Mouse (Mus musculus) myocyte (in vitro differentiated cells): ENCODE measurements at regions not wholly inside any gene's neighbourhood (a gene's known extent, or its start where the extent isn't known, plus 50 kb on each side); places are given as distances from the start of the nearest gene placed in this dataset.

Source experiments
- H3K27me3 ChIP-seq: one replicate; pipeline ENCODE4 v1.6.1; 2011; ENCODE audit not compliant: control insufficient read depth, insufficient read depth, insufficient read length
- H3K36me3 ChIP-seq: one replicate; pipeline ENCODE4 v1.6.1; 2011; ENCODE audit not compliant: control insufficient read depth, insufficient read depth
- H3K4me2 ChIP-seq: one replicate; pipeline ENCODE4 v1.6.1; 2011; ENCODE audit warnings: low read depth, control low read depth
- H3K4me3 ChIP-seq: one replicate; pipeline ENCODE4 v1.5.1; 2011; ENCODE audit warnings: mild to moderate bottlenecking, control low read depth, moderate library complexity
- H3K79me2 ChIP-seq: one replicate; pipeline ENCODE4 v1.6.1; 2011; ENCODE audit not compliant: control insufficient read depth, insufficient read depth
- H3ac ChIP-seq: one replicate; pipeline ENCODE4 v1.6.1; 2011; ENCODE audit not compliant: control insufficient read depth, insufficient read length
- CEBPB ChIP-seq: IDR thresholded peaks from 2 replicates; pipeline ENCODE4 v1.6.1; 2011; ENCODE audit warnings: mild to moderate bottlenecking, moderate library complexity; ENCODE audit not compliant: poor library complexity, insufficient read depth, severe bottlenecking
- E2F4 ChIP-seq: IDR thresholded peaks from one replicate; pipeline ENCODE4 v1.6.1; 2011; ENCODE audit warnings: mild to moderate bottlenecking, control low read depth, moderate library complexity; ENCODE audit not compliant: insufficient read depth
- MAX ChIP-seq: IDR thresholded peaks from one replicate; pipeline ENCODE4 v1.6.1; 2011; ENCODE audit warnings: low read depth, mild to moderate bottlenecking, control low read depth
- MYOD1 ChIP-seq, 3 experiments: IDR thresholded peaks; one replicate each; pipeline ENCODE4 v1.6.1; 2011; ENCODE audit warnings: control low read depth in 2 of 3, low read depth in 2 of 3, mild to moderate bottlenecking in 2 of 3, moderate library complexity in 1 of 3; ENCODE audit not compliant: insufficient read length in 2 of 3, control insufficient read depth in 1 of 3
- MYOG ChIP-seq, 3 experiments: IDR thresholded peaks; one replicate each; pipeline ENCODE4 v1.6.1; 2011; ENCODE audit warnings: control low read depth in 2 of 3, low read depth in 2 of 3, mild to moderate bottlenecking in 2 of 3; ENCODE audit not compliant: insufficient read length in 2 of 3, control insufficient read depth in 1 of 3, insufficient read depth in 1 of 3
- POLR2A ChIP-seq: IDR thresholded peaks from one replicate; pipeline ENCODE4 v1.6.1; 2011; ENCODE audit warnings: low read depth, mild to moderate bottlenecking, control low read depth, moderate library complexity; ENCODE audit not compliant: insufficient read length
- POLR2AphosphoS2 ChIP-seq: IDR thresholded peaks from one replicate; pipeline ENCODE4 v1.6.1; 2011; ENCODE audit warnings: low read depth, control low read depth; ENCODE audit not compliant: insufficient read length
- REST ChIP-seq: IDR thresholded peaks from one replicate; pipeline ENCODE4 v1.6.1; 2011; ENCODE audit warnings: mild to moderate bottlenecking, control low read depth, moderate library complexity; ENCODE audit not compliant: insufficient read depth, insufficient read length
- SRF ChIP-seq: IDR thresholded peaks from one replicate; pipeline ENCODE4 v1.6.1; 2011; ENCODE audit warnings: low read depth; ENCODE audit not compliant: control insufficient read depth, insufficient read length
- TCF12 ChIP-seq: IDR thresholded peaks from one replicate; pipeline ENCODE4 v1.6.1; 2011; ENCODE audit warnings: mild to moderate bottlenecking, control low read depth; ENCODE audit not compliant: poor library complexity, insufficient read depth, severe bottlenecking
- TCF3 ChIP-seq: IDR thresholded peaks from one replicate; pipeline ENCODE4 v1.6.1; 2011; ENCODE audit warnings: low read depth, control low read depth; ENCODE audit not compliant: insufficient read length
- USF1 ChIP-seq: IDR thresholded peaks from one replicate; pipeline ENCODE4 v1.6.1; 2011; ENCODE audit warnings: low read depth, mild to moderate bottlenecking, control low read depth, moderate library complexity

GRCm38 (mm10) chr11:35065959-35066414 lies 55.0 kb upstream of the Slit3 start:
- peak overlapping the region; percentile 42 for H3K4me2 ChIP-seq
- H3K36me3 ChIP-seq: no peaks in the 10 kb centered on the region
- H3K27me3 ChIP-seq: no peaks in the 10 kb centered on the region
- no peak for TF ChIP-seq MAX
- no peak for TF ChIP-seq POLR2AphosphoS2
- no peak for TF ChIP-seq USF1
- TF ChIP-seq TCF3: no peak
- no peak for TF ChIP-seq REST
- TF ChIP-seq CEBPB: peak; percentile 70; the same call in 1 of the 2 replicates
- no peak overlapping the region for H3ac ChIP-seq
- H3K79me2 ChIP-seq: no peaks in the 10 kb centered on the region
- no peak overlapping the region for H3K4me3 ChIP-seq

DNA sequence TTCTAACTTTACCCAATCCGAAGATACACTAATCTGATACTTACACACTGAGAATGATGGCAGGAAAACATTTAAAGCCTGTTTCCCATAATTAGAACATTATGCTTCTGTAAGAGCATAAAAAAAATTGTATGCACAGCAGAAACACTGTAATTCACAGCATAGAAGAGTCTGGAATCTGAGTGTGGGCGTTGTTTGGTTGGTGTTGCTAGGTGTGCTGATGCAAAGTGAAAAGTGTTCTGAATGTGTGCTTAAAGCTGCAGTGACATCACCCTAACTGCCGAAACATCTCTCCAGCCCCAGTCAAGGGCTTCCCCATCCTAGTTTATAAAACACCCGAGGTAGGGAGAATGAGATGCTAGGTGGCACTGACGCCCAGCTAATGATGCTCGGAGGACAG lies 63.2 kb upstream of the Slit3 start:
- Histone ChIP-seq H3K4me2 (no peak overlapping the region), H3K4me3 (no peak overlapping the region), H3K36me3 (no peaks in the 10 kb centered on the region), H3K79me2 (no peaks in the 10 kb centered on the region), H3ac (no peak overlapping the region), H3K27me3 (no peaks in the 10 kb centered on the region)
- TF ChIP-seq E2F4: no peak
- no peak for TF ChIP-seq USF1
- no peak for TF ChIP-seq SRF
- no peak for TF ChIP-seq TCF3
- no peak for TF ChIP-seq POLR2A

DNA sequence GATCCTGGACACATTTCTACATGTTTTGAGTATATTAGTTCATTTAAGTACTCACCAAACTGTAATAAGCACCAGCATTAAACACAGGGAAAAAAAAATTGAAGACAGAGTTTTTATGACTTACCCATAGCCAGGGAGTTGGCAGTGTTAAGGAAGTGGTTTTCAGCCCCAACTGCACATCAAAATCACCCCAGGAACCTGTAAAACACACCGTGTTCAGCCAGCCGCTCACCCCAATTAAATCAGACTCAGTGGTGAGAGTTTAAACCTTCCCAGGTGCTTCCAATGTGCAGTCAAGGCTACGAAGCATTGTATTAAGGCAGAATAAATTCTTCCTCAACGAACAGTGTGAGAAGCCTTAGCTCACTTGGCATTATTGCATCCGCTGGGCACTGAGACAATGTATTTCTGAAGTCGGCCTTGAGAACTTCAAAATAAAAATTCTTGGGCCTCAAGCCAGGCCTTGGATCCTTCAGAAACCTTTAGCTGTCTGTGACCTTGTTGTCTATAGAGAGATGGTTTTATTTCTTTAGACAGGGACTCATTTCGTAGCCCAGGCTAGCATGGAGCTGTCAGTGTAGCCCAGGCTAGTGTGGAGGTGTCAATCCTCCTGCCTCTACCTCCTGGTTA lies 65.4 kb upstream of the Slit3 start:
- H3K4me3 ChIP-seq: no peak overlapping the region
- no peaks in the 10 kb centered on the region for H3K36me3 ChIP-seq
- H3ac ChIP-seq: no peak overlapping the region
- H3K79me2 ChIP-seq: no peaks in the 10 kb centered on the region
- H3K4me2 ChIP-seq: no peak overlapping the region
- TF ChIP-seq POLR2A (no peak), CEBPB (no peak), MYOG (IDR thresholded peaks at IDR 0.05; ENCODE audit: control insufficient read depth in 1 of 3, insufficient read depth in 1 of 3, insufficient read length in 2 of 3, low read depth in 2 of 3) (no peak), TCF12 (no peak), E2F4 (no peak), MYOD1 (IDR thresholded peaks at IDR 0.05; ENCODE audit: control insufficient read depth in 1 of 3, insufficient read length in 2 of 3, low read depth in 2 of 3) (no peak), MAX (no peak), TCF3 (no peak), SRF (no peak), POLR2AphosphoS2 (no peak), REST (no peak)
- H3K27me3 ChIP-seq: no peaks in the 10 kb centered on the region

GRCm38 (mm10) chr11:35053613-35053950 lies 67.4 kb upstream of the Slit3 start:
- Histone ChIP-seq H3K4me2 (peak overlapping the region; percentile 58), H3K27me3 (no peaks in the 10 kb centered on the region), H3K79me2 (no peaks in the 10 kb centered on the region), H3K4me3 (no peak overlapping the region), H3ac (no peak overlapping the region), H3K36me3 (no peaks in the 10 kb centered on the region)
- no peak for TF ChIP-seq REST

DNA sequence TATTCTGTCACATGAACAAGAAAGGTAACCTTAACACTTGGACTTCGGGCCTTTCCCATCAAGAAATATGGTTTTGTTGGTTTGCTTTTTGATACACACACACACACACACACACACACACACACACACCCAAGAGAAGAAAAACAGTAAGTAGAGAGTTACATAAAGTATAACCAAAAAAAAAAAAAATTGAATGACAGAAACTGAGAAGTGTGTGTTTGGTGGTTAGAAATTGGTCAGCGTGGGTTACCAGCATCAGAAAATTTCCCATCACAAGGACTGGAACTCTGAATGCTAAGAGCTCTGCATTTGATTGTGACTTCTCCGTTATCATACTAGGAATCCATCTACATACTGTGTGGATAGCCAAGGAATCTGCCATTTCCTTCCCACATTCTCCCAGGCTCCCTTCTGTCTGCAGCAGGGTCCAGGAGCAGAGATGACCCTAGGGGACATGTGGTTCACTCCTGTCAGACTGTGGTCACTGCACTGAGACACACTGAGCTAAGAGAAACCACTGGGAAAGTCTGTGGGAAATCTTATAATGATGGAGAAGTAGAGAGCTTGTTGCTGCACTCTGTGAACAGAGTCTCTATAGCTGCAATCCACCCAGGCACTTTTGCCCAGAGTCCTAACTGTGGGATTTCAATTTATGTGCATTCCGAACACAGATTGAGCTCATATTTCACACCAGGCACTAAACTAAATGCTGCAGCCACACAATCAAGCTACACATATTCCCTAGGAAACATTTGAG lies 68.0 kb upstream of the Slit3 start:
- TF ChIP-seq USF1 (no peak), MYOG (IDR thresholded peaks at IDR 0.05; ENCODE audit: control insufficient read depth in 1 of 3, insufficient read depth in 1 of 3, insufficient read length in 2 of 3, low read depth in 2 of 3) (no peak), E2F4 (no peak), CEBPB (no peak), MAX (no peak), SRF (no peak), POLR2AphosphoS2 (no peak), POLR2A (no peak), MYOD1 (IDR thresholded peaks at IDR 0.05; ENCODE audit: control insufficient read depth in 1 of 3, insufficient read length in 2 of 3, low read depth in 2 of 3) (no peak), TCF3 (no peak), TCF12 (no peak), REST (no peak)
- H3K27me3 ChIP-seq: no peaks in the 10 kb centered on the region
- H3ac ChIP-seq: no peak overlapping the region
- H3K79me2 ChIP-seq: no peaks in the 10 kb centered on the region
- H3K4me2 ChIP-seq: peak overlapping the region; percentile 58
- no peaks in the 10 kb centered on the region for H3K36me3 ChIP-seq
- H3K4me3 ChIP-seq: no peak overlapping the region
